Mouse (Mus musculus) kidney, postnatal 4 days (tissue): ENCODE measurements at regions not wholly inside any gene's neighbourhood (a gene's known extent, or its start where the extent isn't known, plus 50 kb on each side); places are given as distances from the start of the nearest gene placed in this dataset.

Source experiments
- DNase-seq, 2 experiments: peaks; one replicate each; pipeline ENCODE4 v3.0.0; 2021; ENCODE audit warnings: mixed read lengths in 2 of 2

DNA sequence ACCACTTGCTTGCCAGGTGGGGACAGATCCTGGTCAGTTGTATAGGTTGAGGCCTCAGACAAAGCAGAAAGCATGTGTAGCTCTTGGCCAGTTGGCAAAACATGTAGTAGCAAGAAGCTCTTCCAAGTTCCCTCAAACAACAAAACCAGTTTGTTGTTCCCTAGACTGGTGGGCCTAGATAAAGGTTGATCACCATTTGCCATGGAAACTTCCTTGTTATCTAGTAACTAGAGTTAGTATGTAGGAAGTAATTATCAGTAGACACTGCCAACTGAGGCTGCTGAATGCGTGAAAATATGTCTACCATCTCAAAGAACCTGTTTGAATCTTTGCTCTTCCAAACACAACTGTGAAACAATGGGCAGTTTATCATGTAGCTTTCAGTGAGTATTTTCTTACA, 1098.7 kb downstream of the Pcdh18 start:
- no peak for DNase-seq

DNA sequence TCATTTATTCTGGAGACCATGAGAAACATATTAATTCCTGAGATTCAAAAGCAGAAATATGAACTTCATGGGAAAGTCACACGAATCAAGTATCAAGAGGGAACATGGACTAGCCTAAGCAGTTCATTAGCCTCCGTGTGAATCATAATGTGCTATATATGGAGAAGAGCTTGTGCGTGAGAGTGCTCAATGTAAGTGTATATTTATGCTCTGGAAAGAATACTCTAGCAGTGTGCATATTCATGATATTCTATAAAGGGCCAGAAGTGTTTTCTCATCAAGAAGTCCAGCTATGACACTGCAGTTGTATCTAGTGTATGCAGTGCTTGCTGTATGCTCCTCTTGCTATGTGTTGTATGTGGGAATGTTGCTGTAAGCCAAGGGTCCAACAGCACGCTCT, 1102.0 kb downstream of the Pcdh18 start:
- DNase-seq = no peak

DNA sequence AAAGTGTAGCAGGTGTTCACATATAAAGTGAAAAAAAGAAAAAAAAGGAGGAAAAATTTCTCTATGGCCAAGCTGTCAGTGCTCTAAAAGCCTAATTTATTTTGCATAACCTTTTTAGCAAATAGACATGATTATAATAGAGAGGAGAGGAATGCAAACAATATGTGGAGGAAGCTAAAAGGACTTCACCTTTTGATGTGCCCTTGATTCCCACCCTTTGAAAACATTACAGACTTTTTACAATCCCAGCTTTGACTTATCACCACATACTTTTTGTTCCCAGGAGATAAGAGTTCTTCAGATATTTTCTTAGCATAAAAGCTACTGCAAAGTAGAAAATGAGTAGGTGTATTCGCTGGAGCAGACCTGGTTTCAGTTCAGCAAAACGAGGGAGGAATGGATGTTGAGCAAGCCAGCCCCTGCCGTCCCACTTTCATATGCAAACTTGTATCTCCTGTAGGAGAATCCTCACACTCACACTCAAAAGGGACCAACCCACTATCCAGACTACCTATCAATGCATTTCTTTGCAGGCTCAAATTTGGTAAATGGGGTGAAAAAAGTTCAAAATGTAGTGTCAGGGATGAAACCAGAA, 1125.1 kb downstream of the Pcdh18 start:
- DNase-seq = no peak

DNA sequence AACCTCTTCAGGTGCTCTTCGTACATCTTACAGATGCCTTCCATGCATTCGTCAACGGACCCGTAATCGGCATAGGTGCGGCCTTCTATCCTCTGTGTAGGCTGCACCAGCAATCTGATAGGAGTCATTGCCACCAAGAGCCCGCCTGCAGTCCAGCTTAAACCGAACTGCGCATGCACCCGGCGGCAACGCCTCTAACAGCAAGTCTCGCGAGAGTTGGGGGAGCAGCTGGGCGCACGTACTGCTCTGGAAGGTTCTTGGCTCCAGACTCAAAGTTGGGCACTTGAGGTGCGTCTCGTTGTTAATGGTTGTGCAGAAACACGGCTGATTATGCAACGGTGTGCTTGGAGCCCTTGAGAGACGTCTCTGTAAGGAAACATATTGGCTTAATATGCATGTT, 1148.2 kb downstream of the Pcdh18 start:
- no peak for DNase-seq

DNA sequence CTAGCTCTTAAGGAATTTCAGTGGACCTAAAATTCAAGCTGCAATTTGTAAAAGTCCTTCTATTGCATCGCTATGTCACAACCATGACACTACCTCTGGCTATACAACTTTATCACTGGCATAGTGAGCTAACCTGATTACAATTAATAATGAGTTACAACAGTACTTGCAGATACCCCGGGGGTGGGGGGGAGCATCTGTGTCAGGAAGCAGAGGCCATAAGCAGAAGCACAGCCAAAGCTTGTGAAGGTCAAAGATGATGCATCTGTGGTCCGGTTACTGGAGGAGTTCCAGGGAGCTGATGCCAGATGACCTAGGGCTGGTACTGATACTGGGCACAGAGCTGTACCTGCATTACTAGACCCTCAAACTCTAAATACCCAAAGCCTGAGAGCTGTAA, 1152.3 kb downstream of the Pcdh18 start:
- DNase-seq = no peak

DNA sequence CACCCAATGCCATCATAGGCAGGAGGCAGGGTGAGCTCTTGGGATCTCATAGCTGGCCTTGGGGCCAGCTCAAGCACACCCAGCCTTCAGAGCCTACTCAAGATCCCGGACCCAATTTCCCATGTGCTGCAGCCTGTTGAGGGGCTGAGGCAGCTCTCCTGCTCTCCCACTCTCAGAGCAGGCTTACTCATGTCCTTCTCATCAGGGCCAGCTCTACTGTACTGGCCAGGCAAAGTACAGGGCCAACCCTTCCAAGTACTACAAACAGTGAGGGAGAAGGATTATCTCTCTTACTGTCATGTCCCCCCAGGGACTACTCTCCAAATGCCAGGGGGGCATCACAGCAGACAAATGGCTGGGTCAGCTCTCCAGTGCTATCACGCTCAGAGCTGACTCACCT, 1169.8 kb downstream of the Pcdh18 start:
- DNase-seq = no peak

DNA sequence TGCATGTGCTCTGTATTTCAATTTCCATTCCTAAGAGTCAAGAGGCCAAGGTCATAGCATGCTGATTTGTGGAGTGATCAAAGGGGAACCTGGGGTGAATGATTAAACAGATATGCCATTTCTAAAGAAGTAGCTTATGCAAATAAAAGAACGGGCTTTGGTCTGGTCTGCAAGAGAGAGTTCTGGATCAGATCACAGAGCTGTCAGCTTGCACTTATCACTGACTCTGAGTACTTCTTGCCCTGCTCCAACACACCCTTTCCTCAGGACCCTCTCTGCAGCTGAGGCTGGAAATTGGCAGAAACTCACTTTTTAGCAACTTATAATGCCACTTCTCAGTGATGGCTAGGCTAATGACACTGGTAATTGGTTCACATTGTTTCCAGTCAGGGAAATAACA, 1171.0 kb downstream of the Pcdh18 start:
- no peak for DNase-seq

DNA sequence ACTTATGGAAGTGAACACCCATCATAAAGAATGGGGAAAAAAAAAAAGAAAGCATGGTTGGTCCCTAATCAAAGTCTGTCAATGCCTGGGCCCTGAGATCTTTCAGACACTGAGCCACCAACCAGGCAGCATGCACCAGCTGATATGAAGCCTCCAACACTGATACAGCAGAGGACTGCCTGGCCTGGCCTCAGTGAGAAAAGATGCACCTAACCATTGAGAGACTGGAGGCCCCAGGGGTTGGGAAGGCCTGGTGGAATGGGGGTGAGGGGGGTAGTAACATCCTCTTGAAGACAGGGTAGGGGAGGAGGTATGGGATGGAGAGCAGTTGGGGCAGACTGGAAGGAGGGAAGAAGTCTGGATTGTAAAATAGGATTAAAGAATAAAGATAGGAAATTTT, 1172.8 kb downstream of the Pcdh18 start:
- no peak for DNase-seq

DNA sequence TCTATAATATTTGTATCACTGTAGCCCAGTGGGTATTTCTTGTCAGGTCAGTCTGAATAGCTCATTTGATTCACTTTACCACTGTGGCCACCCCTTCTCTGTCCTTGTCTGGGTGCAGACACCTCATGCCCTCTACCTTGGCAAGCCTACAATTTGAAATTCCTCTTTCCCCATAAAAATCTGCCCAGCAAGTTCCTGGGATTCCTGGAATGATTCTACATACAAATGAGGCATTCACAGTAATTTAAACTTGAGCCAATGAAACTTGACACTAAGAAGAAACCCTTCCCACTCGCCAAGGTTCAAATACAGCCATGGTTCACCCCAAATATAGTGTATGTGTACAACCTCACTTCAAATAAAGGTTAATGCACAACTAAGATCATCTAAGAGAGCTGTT, 1174.6 kb downstream of the Pcdh18 start:
- no peak for DNase-seq

DNA sequence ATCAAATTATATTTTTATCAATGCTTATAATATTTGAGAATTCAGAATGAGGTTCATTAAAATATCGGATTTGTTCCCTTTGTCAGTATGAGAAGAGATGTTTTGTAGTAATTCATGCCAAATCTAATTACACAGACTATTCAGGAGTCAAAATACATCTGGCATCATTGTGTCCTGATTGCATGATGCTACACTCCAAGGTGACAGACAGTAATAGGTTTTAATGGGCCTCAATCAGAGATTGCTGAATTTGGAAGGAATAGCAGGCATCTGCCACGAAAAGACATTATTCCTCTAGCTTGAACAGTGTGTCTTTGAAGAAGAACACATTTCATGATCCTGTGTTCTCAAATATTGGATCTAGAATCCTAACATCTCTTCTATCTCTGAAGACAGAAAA, 1177.2 kb downstream of the Pcdh18 start:
- no peak for DNase-seq

DNA sequence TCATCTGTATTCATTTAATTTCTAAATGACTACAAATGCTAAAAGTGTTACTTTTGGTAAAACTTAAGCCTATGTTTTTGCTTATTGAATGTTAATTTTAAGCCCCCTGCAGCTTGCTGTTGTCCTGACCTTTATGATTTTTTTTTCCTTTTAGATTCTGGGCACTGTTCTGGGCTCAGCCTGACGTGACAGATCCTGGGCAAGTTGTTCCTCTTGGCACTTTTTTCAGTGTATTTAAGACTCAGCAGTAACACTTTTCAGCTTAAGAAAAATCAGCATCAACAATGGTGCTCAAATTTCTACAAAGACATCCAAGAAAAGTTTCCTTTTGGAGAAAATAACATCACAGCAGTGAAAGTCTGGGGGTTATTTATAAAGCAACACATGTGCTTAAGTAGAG, 1177.9 kb downstream of the Pcdh18 start:
- DNase-seq = no peak

DNA sequence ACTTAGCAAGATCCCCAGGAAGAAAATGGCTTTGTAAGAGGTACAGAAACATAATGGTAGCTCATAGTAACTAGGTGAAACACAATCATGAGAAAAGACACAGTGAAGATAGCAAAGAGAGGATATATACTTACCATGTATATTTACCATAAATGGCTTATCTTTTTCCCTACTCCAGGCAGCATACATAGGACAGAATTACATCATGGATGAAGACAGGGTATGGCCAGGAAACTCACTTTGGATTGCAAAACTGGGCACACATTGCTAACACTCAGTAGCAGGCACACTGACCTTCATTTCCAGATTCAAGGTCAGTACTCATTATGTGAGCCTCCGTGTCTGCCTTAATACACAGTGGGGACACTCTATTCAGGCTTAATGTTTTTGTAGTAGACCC, 1210.5 kb downstream of the Pcdh18 start:
- DNase-seq = no peak

DNA sequence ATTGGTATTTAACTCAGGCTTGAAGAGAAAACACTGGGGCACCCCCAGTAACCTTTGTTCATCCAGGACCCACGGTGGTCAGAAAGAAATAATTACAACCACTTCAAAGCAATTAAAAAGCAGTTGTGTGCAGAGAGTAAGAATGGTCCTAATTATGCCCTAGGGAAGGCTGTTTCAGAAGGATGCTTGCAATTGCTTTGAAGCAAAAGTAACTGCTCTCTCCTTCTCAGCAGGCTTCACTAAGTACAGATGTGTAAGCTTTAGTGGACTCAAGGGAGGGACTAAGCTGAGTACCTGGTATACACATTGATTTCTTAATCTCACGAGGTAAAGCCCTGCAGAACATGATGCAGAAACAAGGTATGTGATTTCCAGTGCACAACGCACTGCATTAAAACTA, 1242.1 kb downstream of the Pcdh18 start:
- DNase-seq = no peak

DNA sequence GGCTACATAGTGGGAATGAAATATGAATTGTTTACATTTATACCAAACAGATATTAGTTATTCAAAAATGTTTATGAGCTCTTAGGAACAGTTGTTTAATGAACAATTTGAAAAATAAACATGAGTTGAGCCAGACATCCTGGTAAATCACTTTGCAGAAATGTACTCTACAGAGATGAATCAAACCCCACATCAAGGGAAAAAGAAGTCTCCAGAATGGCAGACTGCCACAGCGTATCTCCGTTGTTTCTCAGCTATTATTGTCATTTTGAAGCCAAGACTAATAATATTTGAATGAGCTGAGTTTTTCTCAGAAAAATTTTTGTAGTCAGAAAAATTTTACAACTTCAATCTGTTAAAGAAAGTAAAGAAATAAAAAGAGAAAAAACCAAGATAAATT, 1253.1 kb downstream of the Pcdh18 start:
- DNase-seq = peak; percentile 12 to 34

DNA sequence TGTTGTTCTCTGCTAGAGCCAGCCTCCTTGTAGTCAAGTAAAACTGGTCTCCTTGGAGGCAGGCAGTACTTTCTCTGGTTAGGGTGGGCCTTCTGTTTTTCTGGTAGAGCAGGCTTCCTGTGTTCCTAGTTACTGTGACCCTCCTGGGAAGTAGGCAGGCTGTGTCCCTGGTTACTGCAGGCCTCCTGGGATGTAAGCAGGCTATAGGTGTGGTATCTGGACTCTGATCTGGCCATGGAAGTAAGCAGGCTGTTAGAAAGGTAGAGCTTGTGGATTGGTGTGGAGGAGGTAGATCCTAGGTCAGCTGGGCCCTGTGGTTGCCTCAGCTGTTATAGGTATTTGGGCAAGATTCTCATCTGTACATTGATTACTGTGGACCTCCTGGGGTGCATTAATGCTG, 1292.4 kb downstream of the Pcdh18 start:
- no peak for DNase-seq

DNA sequence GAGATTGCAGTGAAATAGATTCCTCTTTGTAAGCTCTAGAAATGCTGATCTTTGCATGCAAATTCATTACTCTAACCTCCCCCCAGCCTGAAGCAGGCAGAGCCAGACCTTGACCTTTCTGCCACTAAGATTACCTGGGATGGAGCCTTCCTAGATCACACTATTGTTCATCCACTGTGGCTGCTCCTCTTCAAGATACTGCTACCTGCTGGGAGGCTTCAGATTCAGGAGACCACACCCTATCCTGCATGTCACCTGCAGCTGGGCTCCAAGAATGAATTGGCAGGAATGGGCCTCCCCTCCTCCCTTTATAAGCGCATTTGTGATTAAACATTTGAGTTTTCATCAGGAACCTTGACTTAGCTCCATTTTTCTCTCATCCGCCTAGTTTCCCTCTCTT, 1315.2 kb downstream of the Pcdh18 start:
- no peak for DNase-seq

DNA sequence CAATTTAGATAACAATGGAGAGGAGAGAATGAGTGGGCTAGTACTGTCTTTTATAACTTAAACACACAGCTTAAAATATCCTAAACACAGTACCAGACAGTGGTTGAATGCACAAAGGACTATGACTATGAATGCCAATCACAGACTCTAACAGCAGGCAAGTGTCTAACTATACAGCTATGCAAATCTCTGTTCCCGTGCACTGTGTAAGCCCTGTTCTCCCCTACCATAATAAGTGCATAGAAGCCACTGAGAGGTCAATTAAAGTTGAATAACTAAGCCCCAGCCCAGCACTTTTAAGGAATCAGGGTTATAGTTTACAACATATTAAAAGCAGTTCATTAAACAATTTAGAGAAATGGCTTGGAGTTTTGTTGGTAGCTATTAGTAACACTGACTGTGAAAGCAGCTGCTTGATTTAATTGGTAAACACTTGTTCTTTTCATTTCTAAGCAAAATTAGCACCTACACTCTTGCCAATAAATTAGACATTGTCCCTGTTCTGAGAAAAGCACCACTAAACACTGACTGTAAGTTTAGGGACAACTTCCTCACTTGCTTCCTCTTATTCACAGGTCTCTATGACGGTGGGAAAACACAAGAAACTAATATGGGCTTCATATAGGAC, 1327.6 kb downstream of the Pcdh18 start:
- DNase-seq = no peak

DNA sequence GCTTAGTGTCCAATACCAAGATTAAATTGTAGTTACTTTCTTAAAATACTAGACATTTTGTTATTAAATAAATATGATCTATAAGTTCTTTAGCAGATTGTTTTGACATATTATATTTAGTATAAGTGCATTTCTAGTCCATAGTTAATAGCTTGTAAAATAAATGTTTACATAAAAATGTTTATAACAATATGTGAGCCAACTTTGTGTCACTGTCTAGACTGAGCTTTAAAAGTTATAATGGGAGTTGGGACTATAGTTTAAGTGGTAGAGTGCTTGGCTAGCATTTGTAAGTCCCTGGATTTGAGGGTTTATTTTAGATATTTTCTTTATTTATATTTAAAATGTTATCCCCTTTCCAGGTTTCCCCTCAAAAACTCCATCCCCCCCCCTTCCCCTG, 1367.3 kb downstream of the Pcdh18 start:
- DNase-seq = no peak
